Mouse (Mus musculus): ENCODE measurements around the gene Eps8. TPM values are rescaled to one million over a fixed set of nuclear protein-coding genes. Genes with fewer than 3 reads are reported as not detected.
A peak's percentile ranks its signal among the peaks of the same experiment; 100 is the strongest.

Gene Eps8
- polyA plus RNA-seq, 1 experiment = 50.4 TPM

- 74% methylated on average over 15 of the region's 15 CpGs for WGBS
- TF ChIP-seq POLR2A (IDR thresholded peaks at IDR 0.05; ENCODE audit: borderline replicate concordance, insufficient read depth, low read length) (no peak), CTCF (IDR thresholded peaks at IDR 0.05; ENCODE audit: borderline replicate concordance, insufficient read depth, low read depth, low read length) (no peak)
- DNase-seq = no peak
- Histone ChIP-seq H3K27ac (ENCODE audit: insufficient read depth, low read length) (no peak overlapping the region), H3K4me1 (ENCODE audit: control insufficient read depth, insufficient read depth, low read length) (no peaks in the 10 kb centered on the region), H3K27me3 (ENCODE audit: control insufficient read depth, insufficient read depth, low read length) (no peaks in the 10 kb centered on the region; the same call in 1 of the 2 replicates), H3K4me3 (replicated peaks; ENCODE audit: insufficient read depth, low read depth, low read length) (no peak overlapping the region)
Observed at GRCm38 (mm10) chr6:137673301-137673700, 18.6 kb upstream of the Eps8 start.

- 88% methylated on average over 10 of the region's 10 CpGs for WGBS
- Histone ChIP-seq H3K4me3 (replicated peaks; ENCODE audit: insufficient read depth, low read depth, low read length) (no peak overlapping the region), H3K4me1 (ENCODE audit: control insufficient read depth, insufficient read depth, low read length) (no peaks in the 10 kb centered on the region; the same call in 1 of the 2 replicates), H3K27ac (ENCODE audit: insufficient read depth, low read length) (no peak overlapping the region), H3K27me3 (ENCODE audit: control insufficient read depth, insufficient read depth, low read length) (no peaks in the 10 kb centered on the region)
- no peak for TF ChIP-seq POLR2A (IDR thresholded peaks at IDR 0.05; ENCODE audit: borderline replicate concordance, insufficient read depth, low read length)
- TF ChIP-seq CTCF (IDR thresholded peaks at IDR 0.05; ENCODE audit: borderline replicate concordance, insufficient read depth, low read depth, low read length) = no peak
- no peak for DNase-seq
Observed at GRCm38 (mm10) chr6:137671561-137671960, 16.9 kb upstream of the Eps8 start.

GRCm38 (mm10) chr6:137670820-137671219 lies 16.1 kb upstream of the Eps8 start:
- H3K4me1 ChIP-seq (ENCODE audit: control insufficient read depth, insufficient read depth, low read length) = no peaks in the 10 kb centered on the region; the same call in 1 of the 2 replicates
- H3K27ac ChIP-seq (ENCODE audit: insufficient read depth, low read length) = no peak overlapping the region
- H3K4me3 ChIP-seq (replicated peaks; ENCODE audit: insufficient read depth, low read depth, low read length) = no peak overlapping the region
- 96% methylated on average over 9 of the region's 9 CpGs for WGBS
- no peak for TF ChIP-seq CTCF (IDR thresholded peaks at IDR 0.05; ENCODE audit: borderline replicate concordance, insufficient read depth, low read depth, low read length)
- TF ChIP-seq POLR2A (IDR thresholded peaks at IDR 0.05; ENCODE audit: borderline replicate concordance, insufficient read depth, low read length) = no peak
- H3K27me3 ChIP-seq (ENCODE audit: control insufficient read depth, insufficient read depth, low read length) = no peaks in the 10 kb centered on the region
- DNase-seq = no peak

- H3K27me3 ChIP-seq (ENCODE audit: control insufficient read depth, insufficient read depth, low read length) = no peaks in the 10 kb centered on the region
- WGBS = 93% methylated on average over 3 of the region's 3 CpGs
Observed at GRCm38 (mm10) chr6:137669876-137670275, 15.2 kb upstream of the Eps8 start.

GRCm38 (mm10) chr6:137669433-137669832 lies 14.8 kb upstream of the Eps8 start:
- Histone ChIP-seq H3K27me3 (ENCODE audit: control insufficient read depth, insufficient read depth, low read length) (no peaks in the 10 kb centered on the region), H3K27ac (ENCODE audit: insufficient read depth, low read length) (no peak overlapping the region), H3K4me1 (ENCODE audit: control insufficient read depth, insufficient read depth, low read length) (no peaks in the 10 kb centered on the region; the same call in 1 of the 2 replicates), H3K4me3 (replicated peaks; ENCODE audit: insufficient read depth, low read depth, low read length) (no peak overlapping the region)
- 92% methylated on average over 1 of the region's 1 CpGs for WGBS
- DNase-seq = no peak
- TF ChIP-seq CTCF (IDR thresholded peaks at IDR 0.05; ENCODE audit: borderline replicate concordance, insufficient read depth, low read depth, low read length) (no peak), POLR2A (IDR thresholded peaks at IDR 0.05; ENCODE audit: borderline replicate concordance, insufficient read depth, low read length) (no peak)

More at GRCm38 (mm10) chr6:137669876-137670275, 15.2 kb upstream of the Eps8 start:
- H3K4me3 ChIP-seq (replicated peaks; ENCODE audit: insufficient read depth, low read depth, low read length) = no peak overlapping the region
- H3K4me1 ChIP-seq (ENCODE audit: control insufficient read depth, insufficient read depth, low read length) = no peaks in the 10 kb centered on the region; the same call in 1 of the 2 replicates
- no peak overlapping the region for H3K27ac ChIP-seq (ENCODE audit: insufficient read depth, low read length)
- TF ChIP-seq POLR2A (IDR thresholded peaks at IDR 0.05; ENCODE audit: borderline replicate concordance, insufficient read depth, low read length) (no peak), CTCF (IDR thresholded peaks at IDR 0.05; ENCODE audit: borderline replicate concordance, insufficient read depth, low read depth, low read length) (no peak)
- DNase-seq = no peak

GRCm38 (mm10) chr6:137668331-137668730 lies 13.7 kb upstream of the Eps8 start:
- Histone ChIP-seq H3K27me3 (ENCODE audit: control insufficient read depth, insufficient read depth, low read length) (no peaks in the 10 kb centered on the region), H3K27ac (ENCODE audit: insufficient read depth, low read length) (no peak overlapping the region), H3K4me1 (ENCODE audit: control insufficient read depth, insufficient read depth, low read length) (no peaks in the 10 kb centered on the region; the same call in 1 of the 2 replicates), H3K4me3 (replicated peaks; ENCODE audit: insufficient read depth, low read depth, low read length) (no peak overlapping the region)
- TF ChIP-seq CTCF (IDR thresholded peaks at IDR 0.05; ENCODE audit: borderline replicate concordance, insufficient read depth, low read depth, low read length) (no peak), POLR2A (IDR thresholded peaks at IDR 0.05; ENCODE audit: borderline replicate concordance, insufficient read depth, low read length) (no peak)
- DNase-seq = no peak
- 56% methylated on average over 3 of the region's 3 CpGs for WGBS

GRCm38 (mm10) chr6:137667665-137668064 lies 13.0 kb upstream of the Eps8 start:
- Histone ChIP-seq H3K4me3 (replicated peaks; ENCODE audit: insufficient read depth, low read depth, low read length) (no peak overlapping the region), H3K27ac (ENCODE audit: insufficient read depth, low read length) (no peak overlapping the region), H3K4me1 (ENCODE audit: control insufficient read depth, insufficient read depth, low read length) (no peaks in the 10 kb centered on the region; the same call in 1 of the 2 replicates), H3K27me3 (ENCODE audit: control insufficient read depth, insufficient read depth, low read length) (no peaks in the 10 kb centered on the region)
- 88% methylated on average over 3 of the region's 3 CpGs for WGBS
- no peak for DNase-seq
- no peak for TF ChIP-seq CTCF (IDR thresholded peaks at IDR 0.05; ENCODE audit: borderline replicate concordance, insufficient read depth, low read depth, low read length)
- TF ChIP-seq POLR2A (IDR thresholded peaks at IDR 0.05; ENCODE audit: borderline replicate concordance, insufficient read depth, low read length) = no peak

GRCm38 (mm10) chr6:137664936-137665335 lies 10.3 kb upstream of the Eps8 start:
- H3K27ac ChIP-seq (ENCODE audit: insufficient read depth, low read length) = no peak overlapping the region
- whole genome bisulfite sequencing = 59% methylated on average over 3 of the region's 3 CpGs
- H3K4me1 ChIP-seq (ENCODE audit: control insufficient read depth, insufficient read depth, low read length) = no peaks in the 10 kb centered on the region; the same call in 1 of the 2 replicates
- no peaks in the 10 kb centered on the region for H3K27me3 ChIP-seq (ENCODE audit: control insufficient read depth, insufficient read depth, low read length)
- no peak for TF ChIP-seq POLR2A (IDR thresholded peaks at IDR 0.05; ENCODE audit: borderline replicate concordance, insufficient read depth, low read length)
- peak in 1 of 2 experiments; percentile 34 for DNase-seq
- H3K4me3 ChIP-seq (replicated peaks; ENCODE audit: insufficient read depth, low read depth, low read length) = no peak overlapping the region
